Mouse (Mus musculus) testis, postnatal 10 days (tissue): ENCODE data around the gene Mtg1.

Experiments
- DNase-seq: peaks from one replicate; pipeline ENCODE4 v3.0.0; 2021; ENCODE audit warnings: low spot score

Gene Mtg1

GRCm38 (mm10) chr7:140188391-140189328, 51.3 kb downstream of the Mtg1 start:
- no peak for DNase-seq

DNA sequence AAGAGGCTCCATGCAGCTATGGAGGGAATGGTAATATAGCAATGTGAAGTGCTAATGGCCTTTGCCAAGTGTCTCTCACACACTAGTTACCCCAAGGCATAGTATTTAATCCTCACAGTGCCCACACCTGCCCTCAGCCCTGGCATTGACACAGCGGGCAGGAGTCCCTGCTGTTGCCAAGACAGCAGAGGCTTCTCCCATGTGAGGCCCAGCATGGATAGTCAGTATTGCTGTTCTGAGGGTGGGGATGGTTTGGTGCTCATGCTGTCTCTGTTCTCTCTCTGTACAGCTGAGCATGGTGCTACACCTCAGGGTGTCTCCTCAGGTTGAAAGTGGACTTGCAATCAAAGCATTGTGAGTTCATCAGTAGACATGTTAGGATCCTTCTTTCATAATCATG, 53.1 kb downstream of the Mtg1 start:
- no peak for DNase-seq

DNA sequence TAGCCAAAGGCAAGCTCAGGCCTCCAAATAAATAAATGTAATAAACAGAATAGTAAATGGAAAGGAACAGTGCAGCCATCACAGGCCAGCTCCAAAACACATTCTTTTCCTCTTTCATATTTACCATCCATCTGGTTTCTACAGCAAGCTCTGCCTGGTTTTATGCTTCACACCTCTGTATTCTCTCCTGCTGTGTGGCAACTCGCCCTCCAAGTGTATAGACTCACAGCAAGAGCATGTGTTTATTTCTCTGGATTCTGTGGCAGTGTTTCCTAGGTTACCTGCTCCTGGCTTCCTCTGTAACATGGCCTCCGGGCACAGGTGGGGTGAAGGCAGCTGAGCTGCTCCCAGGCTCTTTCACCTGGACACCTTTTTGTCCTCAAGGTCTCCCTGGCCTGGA, 55.1 kb downstream of the Mtg1 start:
- DNase-seq: no peak

GRCm38 (mm10) chr7:140192851-140193250, 55.5 kb downstream of the Mtg1 start:
- no peak for DNase-seq

DNA sequence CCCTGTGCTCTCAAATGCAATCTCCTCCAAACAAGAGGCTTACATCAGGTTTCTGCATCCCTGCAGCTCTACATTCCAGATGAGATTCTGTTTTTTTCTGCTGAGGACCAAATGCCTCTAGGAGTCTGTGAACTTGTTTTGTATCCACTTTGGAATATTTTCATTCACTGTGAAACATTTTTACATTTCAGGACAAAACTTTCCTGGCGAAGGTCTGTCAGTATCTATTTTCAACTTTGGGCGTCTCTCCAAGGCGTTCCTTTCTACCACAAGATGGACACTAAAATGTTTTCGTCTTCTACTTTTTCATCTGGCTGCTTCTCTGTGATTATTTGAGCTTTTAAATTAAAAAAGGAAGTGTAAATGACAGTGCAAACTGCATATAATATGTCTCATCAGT, 56.7 kb downstream of the Mtg1 start:
- no peak for DNase-seq

DNA sequence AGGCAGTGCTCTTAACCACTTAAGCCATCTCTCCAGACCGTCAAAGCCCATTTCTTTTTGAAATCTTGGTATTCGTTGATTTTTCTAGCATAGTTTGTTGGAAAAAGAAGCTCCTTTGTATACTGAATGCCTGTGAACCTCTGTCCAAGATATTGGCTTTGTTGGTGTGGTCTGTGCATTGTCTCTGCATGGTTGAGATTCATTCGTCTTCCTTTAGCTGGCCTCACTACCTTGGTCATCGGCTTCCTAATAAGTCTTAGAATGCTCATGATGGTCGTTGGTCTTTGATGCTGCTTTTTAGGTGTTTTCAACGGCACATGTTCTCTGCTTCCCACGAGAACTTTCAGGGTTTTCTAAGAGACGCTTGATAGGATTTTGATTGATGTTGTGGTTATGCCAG, 58.6 kb downstream of the Mtg1 start:
- DNase-seq: no peak
